Mouse (Mus musculus) forebrain, postnatal 0 days (tissue): ENCODE measurements around the gene Tcirg1. TPM values are rescaled to one million over a fixed set of nuclear protein-coding genes. Genes with fewer than 3 reads are reported as not detected.

Experiments
- ATAC-seq: fragments of 200-750 bp; cut with Nextera tagmentation; 2 replicates; pipeline ENCODE4 v1.8.0; 2017; ENCODE audit warnings: mild to moderate bottlenecking, moderate library complexity
- DNase-seq: peaks from one replicate; pipeline ENCODE4 v3.0.0-alpha.2; 2015
- H3K27ac ChIP-seq: fragments of 300-500 bp; sonication (generic); 2 replicates; pipeline ENCODE4 v1.5.1; 2014; ENCODE audit warnings: low read depth, mild to moderate bottlenecking, antibody characterized with exemption, low read length, moderate library complexity, mixed read lengths
- H3K27me3 ChIP-seq: fragments of 300-500 bp; sonication (generic); 2 replicates; pipeline ENCODE4 v1.6.1; 2014; ENCODE audit warnings: mild to moderate bottlenecking, low read length, mixed read lengths; ENCODE audit not compliant: insufficient read depth
- H3K36me3 ChIP-seq: fragments of 300-500 bp; sonication (generic); 2 replicates; pipeline ENCODE4 v1.6.1; 2014; ENCODE audit warnings: mild to moderate bottlenecking, moderate library complexity; ENCODE audit not compliant: insufficient read depth
- H3K4me1 ChIP-seq: fragments of 300-500 bp; sonication (generic); 2 replicates; pipeline ENCODE4 v1.6.1; 2014; ENCODE audit warnings: antibody characterized with exemption; ENCODE audit not compliant: insufficient read depth
- H3K4me2 ChIP-seq: fragments of 300-500 bp; sonication (generic); 2 replicates; pipeline ENCODE4 v1.6.1; 2014; ENCODE audit warnings: low read depth, mild to moderate bottlenecking, moderate library complexity
- H3K4me3 ChIP-seq: fragments of 300-500 bp; sonication (generic); 2 replicates; pipeline ENCODE4 v1.5.1; 2014; ENCODE audit warnings: low read depth, low read length, mixed read lengths
- H3K9ac ChIP-seq: fragments of 300-500 bp; sonication (generic); 2 replicates; pipeline ENCODE4 v1.6.1; 2014; ENCODE audit warnings: mild to moderate bottlenecking
- H3K9me3 ChIP-seq: fragments of 300-500 bp; sonication (generic); 2 replicates; pipeline ENCODE4 v1.6.1; 2016; ENCODE audit warnings: low read length
- CTCF ChIP-seq: sonication (generic); IDR thresholded peaks from 2 replicates; pipeline ENCODE4 v1.5.1; 2016; ENCODE audit warnings: antibody characterized with exemption, control low read depth, low read depth
- WGBS: fragments of 180-500 bp; shearing (Covaris S2); extraction: QIAGEN DNeasy Blood & Tissue Kit; methylation state at CpG from one replicate; pipeline ENCODE4 v1.1.7; 2014; 5-methylcytosine and 5-hydroxymethylcytosine counted together
- polyA plus RNA-seq: library from polyadenylated mRNA; unstranded; fragments of >200 nt; fragmentation: Nextera tagmentation; extraction: Ambion mirVana; gene quantifications from 2 replicates; pipeline ENCODE4 v1.2.1, GENCODE M21; 2015
- total RNA-seq: library from RNA; depleted of rRNA; stranded (reverse); fragments of >200 nt; gene quantifications from 2 replicates; pipeline ENCODE4 v1.2.3, GENCODE M21; 2014

Gene Tcirg1
- total and polyA plus RNA-seq, 2 experiments from 2014 or later = 9.3 to 21.4 TPM

GRCm38 (mm10) chr19:3871468-3871867 is 35.5 kb downstream of the Tcirg1 start:
- no peak for ATAC-seq
- H3K9me3 ChIP-seq = no peaks in the 10 kb centered on the region

DNA sequence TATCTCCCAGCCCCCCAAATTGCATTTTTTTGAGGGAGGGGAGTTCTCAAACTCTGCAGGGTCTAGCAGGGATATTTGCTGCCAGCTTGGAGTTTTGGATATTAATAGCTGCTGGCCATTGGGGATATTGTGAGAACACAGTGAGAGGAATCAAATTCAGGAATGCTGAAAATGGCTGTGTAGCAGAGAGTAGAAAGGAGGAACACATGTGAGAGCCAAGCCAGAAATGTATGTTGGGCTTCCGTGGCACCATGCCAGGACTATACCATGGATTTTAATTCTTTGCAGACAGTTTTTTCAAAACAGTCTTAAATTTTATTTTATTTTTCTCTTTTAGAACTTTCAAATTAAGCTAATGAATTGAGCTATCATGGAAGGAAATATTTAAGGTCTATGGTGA is 38.6 kb downstream of the Tcirg1 start:
- H3K4me2 ChIP-seq = no peak overlapping the region
- DNase-seq (no peak), ATAC-seq (no peak)
- TF ChIP-seq CTCF = no peak
- 85% methylated on average over 1 of the region's 1 CpGs for WGBS
- H3K27ac ChIP-seq = no peak overlapping the region
- no peak overlapping the region for H3K9ac ChIP-seq
- H3K27me3 ChIP-seq = no peaks in the 10 kb centered on the region
- H3K9me3 ChIP-seq = no peaks in the 10 kb centered on the region
- H3K4me3 ChIP-seq = no peak overlapping the region
- H3K36me3 ChIP-seq = 0 out of 2 replicates have a peak, but pooled peaks cover 5% of the 10 kb centered on the region
- H3K4me1 ChIP-seq = no peaks in the 10 kb centered on the region

More at GRCm38 (mm10) chr19:3871468-3871867, 35.5 kb downstream of the Tcirg1 start:
- DNase-seq = no peak
- Histone ChIP-seq H3K9ac (no peak overlapping the region), H3K4me1 (no peaks in the 10 kb centered on the region), H3K4me2 (no peak overlapping the region), H3K27me3 (no peaks in the 10 kb centered on the region), H3K36me3 (no peaks in the 10 kb centered on the region), H3K27ac (no peak overlapping the region), H3K4me3 (no peak overlapping the region)
- TF ChIP-seq CTCF = no peak

DNA sequence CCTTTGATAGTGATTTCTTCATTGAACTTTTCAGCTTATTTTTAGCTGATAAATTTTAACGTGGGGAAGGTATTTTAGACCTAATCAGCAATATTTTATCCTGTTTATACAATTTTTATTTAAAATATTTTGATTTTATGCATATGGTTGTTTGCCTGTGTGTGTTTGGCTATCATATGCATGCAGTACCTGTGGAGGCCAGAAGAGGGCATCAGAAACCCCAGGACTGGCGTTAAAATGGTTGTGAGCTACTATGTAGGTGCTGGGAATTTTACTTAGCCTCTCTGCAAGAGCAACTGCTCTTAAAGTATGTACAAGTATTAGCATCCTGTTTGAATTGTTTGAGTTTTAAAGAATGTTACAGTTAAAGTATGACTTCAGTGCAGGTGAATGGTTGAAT is 42.0 kb downstream of the Tcirg1 start:
- 0 out of 2 replicates have a peak, but pooled peaks cover 5% of the 10 kb centered on the region for H3K36me3 ChIP-seq
- no peak overlapping the region for H3K4me3 ChIP-seq
- no peak for DNase-seq
- H3K4me2 ChIP-seq = no peak overlapping the region
- WGBS = 91% methylated on average over 2 of the region's 2 CpGs
- ATAC-seq = no peak
- no peak overlapping the region for H3K27ac ChIP-seq
- no peaks in the 10 kb centered on the region for H3K9me3 ChIP-seq
- H3K9ac ChIP-seq = no peak overlapping the region
- TF ChIP-seq CTCF = peak; percentile 33
- no peaks in the 10 kb centered on the region for H3K27me3 ChIP-seq
- no peaks in the 10 kb centered on the region for H3K4me1 ChIP-seq

DNA sequence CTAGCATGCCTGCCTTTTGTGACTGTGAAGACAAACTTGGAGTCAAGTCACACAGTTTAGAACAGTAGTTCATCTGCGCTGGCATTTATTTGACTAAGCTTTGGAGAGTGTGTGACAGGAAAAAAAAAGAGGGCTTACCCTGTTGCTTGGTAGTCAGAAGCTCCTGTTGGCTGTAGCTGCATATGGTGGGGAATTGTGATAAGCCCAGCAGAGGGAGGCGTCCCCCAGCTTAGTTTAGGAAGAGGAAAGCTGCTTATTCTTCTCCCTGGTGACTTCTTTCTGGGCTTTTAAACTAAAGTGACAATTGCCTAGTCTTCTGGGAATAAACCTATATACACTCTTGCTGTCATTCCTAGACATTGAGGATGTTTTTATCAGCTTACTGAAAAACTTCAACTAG is 44.2 kb downstream of the Tcirg1 start:
- DNase-seq (no peak), ATAC-seq (no peak)
- TF ChIP-seq CTCF = no peak
- Histone ChIP-seq H3K36me3 (0 out of 2 replicates have a peak, but pooled peaks cover 5% of the 10 kb centered on the region), H3K4me2 (no peak overlapping the region), H3K4me3 (no peak overlapping the region), H3K9ac (no peak overlapping the region), H3K27ac (no peak overlapping the region), H3K27me3 (no peaks in the 10 kb centered on the region), H3K4me1 (no peaks in the 10 kb centered on the region), H3K9me3 (no peaks in the 10 kb centered on the region)
- WGBS = 71% methylated on average over 2 of the region's 2 CpGs

DNA sequence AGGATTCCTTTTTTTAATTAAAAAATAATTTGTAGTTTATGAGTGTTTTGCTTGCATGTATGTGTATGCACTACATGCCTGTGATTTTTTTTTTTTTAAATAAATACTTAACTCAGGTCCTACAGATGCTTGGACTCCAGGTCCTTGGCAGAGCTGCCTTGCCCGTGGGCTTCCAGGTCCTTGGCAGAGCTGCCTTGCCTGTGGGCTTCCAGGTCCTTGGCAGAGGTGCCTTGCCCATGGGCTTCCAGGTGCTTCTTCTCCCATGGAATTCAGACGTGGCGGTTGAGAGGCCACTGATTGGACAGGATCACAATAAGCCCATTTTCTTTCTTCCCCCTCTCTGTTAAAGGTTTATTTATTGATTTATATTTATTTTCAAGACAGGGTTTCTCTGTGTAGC is 49.7 kb downstream of the Tcirg1 start:
- Histone ChIP-seq H3K9me3 (no peaks in the 10 kb centered on the region), H3K4me1 (peaks cover 19% of the 10 kb centered on the region), H3K4me2 (no peak overlapping the region), H3K27ac (no peak overlapping the region), H3K27me3 (no peaks in the 10 kb centered on the region), H3K4me3 (no peak overlapping the region), H3K9ac (no peak overlapping the region), H3K36me3 (no peaks in the 10 kb centered on the region)
- WGBS = 59% methylated on average over 3 of the region's 3 CpGs
- DNase-seq = no peak
- no peak for ATAC-seq
- no peak for TF ChIP-seq CTCF

DNA sequence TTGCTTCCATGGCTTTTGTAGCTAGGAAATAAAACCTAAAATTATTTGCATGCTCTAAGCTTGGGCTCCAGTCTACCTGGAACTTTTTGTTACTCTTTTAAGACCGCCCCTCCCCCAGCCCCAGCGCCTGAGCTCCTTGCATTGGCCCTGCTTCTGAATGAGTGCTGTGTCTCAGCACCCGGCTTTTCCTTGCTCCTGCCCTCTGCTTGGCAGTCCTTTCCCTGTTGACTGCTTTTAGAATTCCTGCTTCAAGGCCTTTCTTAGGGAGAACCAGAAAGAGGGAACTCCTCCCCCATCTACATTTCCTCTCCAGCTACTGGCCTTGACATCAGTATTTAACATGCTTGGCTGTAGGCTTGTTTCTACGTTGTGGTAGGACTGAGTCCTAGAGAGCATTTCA is 51.3 kb downstream of the Tcirg1 start:
- Histone ChIP-seq H3K9ac (no peak overlapping the region), H3K4me3 (no peak overlapping the region), H3K36me3 (no peaks in the 10 kb centered on the region), H3K4me1 (peaks cover 19% of the 10 kb centered on the region), H3K27me3 (no peaks in the 10 kb centered on the region), H3K4me2 (0 out of 2 replicates have a peak overlapping the region, but pooled peaks have one; percentile 21), H3K27ac (0 out of 2 replicates have a peak overlapping the region, but pooled peaks have one; percentile 21), H3K9me3 (no peaks in the 10 kb centered on the region)
- no peak for DNase-seq
- no peak for TF ChIP-seq CTCF
- 13% methylated on average over 4 of the region's 4 CpGs for WGBS
- ATAC-seq = no peak

- WGBS = 60% methylated on average over 6 of the region's 6 CpGs
- no peak overlapping the region for H3K9ac ChIP-seq
- H3K4me2 ChIP-seq = 0 out of 2 replicates have a peak overlapping the region, but pooled peaks have one; percentile 21
- no peak overlapping the region for H3K4me3 ChIP-seq
- TF ChIP-seq CTCF = no peak
- H3K36me3 ChIP-seq = no peaks in the 10 kb centered on the region
- 0 out of 2 replicates have a peak overlapping the region, but pooled peaks have one; percentile 21 for H3K27ac ChIP-seq
- ATAC-seq (no peak), DNase-seq (no peak)
- peaks cover 19% of the 10 kb centered on the region for H3K4me1 ChIP-seq
- H3K27me3 ChIP-seq = no peaks in the 10 kb centered on the region
- no peaks in the 10 kb centered on the region for H3K9me3 ChIP-seq
Observed at GRCm38 (mm10) chr19:3855091-3855490, 51.8 kb downstream of the Tcirg1 start.

DNA sequence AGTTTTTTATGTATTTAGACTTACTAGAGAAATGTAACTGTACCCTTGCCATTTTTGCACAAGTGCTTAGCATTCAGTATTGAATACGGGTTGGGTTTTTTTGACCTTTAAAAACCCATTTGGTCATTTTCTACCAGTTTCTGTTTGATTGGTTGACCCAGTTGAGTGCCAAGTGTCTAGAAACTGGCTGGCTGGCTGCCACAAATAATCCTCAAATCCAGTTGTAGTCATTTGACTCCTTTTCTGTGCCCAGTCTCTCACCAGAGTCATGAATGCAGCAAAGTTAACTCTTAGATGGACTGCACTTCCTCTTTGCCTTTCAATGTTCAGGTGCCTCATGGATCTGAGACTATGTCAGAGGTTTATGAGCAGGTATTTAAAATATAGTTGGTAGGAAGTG is 53.0 kb downstream of the Tcirg1 start:
- ATAC-seq = no peak
- H3K4me2 ChIP-seq = no peak overlapping the region
- no peaks in the 10 kb centered on the region for H3K9me3 ChIP-seq
- H3K27me3 ChIP-seq = no peaks in the 10 kb centered on the region
- DNase-seq = no peak
- no peak for TF ChIP-seq CTCF
- no peaks in the 10 kb centered on the region for H3K36me3 ChIP-seq
- no peak overlapping the region for H3K27ac ChIP-seq
- 88% methylated on average over 1 of the region's 1 CpGs for WGBS
- H3K4me1 ChIP-seq = peaks cover 19% of the 10 kb centered on the region
- no peak overlapping the region for H3K9ac ChIP-seq
- H3K4me3 ChIP-seq = no peak overlapping the region
